Mouse (Mus musculus) megakaryocyte, embryonic 14.5 days (primary cell): Measurements from ENCODE around the gene Snx8.

Source experiments
- FLI1 ChIP-seq: IDR thresholded peaks from 2 replicates; pipeline ENCODE4 v1.6.1; 2012; ENCODE audit warnings: low read length, inconsistent platforms, mixed read lengths
- GATA1 ChIP-seq: IDR thresholded peaks from 3 replicates; pipeline ENCODE4 v1.6.1; 2012; ENCODE audit warnings: mixed read lengths, low read length, inconsistent platforms, borderline replicate concordance

GRCm38 (mm10) chr5:140336680-140337079, 52.4 kb downstream of the Snx8 start:
- TF ChIP-seq GATA1 (no peak), FLI1 (no peak)
